Mouse (Mus musculus): ENCODE data around the gene Med7.

The Med7 gene

DNA sequence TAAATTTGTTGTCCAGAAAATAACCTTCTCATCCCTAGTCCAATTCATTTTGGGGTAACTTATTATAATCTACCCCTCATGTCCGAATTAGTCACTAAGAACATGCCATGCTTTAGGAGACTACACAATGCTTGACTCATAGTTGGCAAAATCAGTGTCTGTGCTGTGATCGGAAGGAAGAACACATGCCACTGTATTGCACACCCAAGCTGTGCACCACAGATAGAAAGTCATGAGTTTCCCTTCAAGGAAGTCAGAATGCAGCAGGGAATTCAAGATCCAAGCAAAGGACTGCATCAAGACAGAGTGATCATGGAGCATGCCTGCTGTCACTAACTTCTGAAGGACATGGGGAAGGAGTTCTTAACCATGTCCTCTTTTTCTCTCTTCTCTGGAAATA lies 51.9 kb downstream of the Med7 start:
- in situ Hi-C loops (cut with MseI, MboI), result loop anchor here in 1 of 2 experiments (5.0 kb wide), 1 partner anchor 34 kb away; the partner anchor contains the start of gene Gm12169
